Mouse (Mus musculus) neural tube, embryonic 13.5 days (tissue): ENCODE data around the gene Adipor2. TPM values are rescaled to one million over a fixed set of nuclear protein-coding genes. Genes with fewer than 3 reads are reported as not detected.

Experiments used
- ATAC-seq: fragments of 200-750 bp; cut with Nextera tagmentation; 2 replicates; pipeline ENCODE4 v1.8.0; 2017; ENCODE audit warnings: low read depth, mild to moderate bottlenecking, moderate TSS enrichment, moderate library complexity
- H3K27ac ChIP-seq: fragments of 300-500 bp; sonication (generic); replicated peaks from 2 replicates; pipeline ENCODE4 v1.5.1; 2015; ENCODE audit warnings: moderate library complexity, mild to moderate bottlenecking, inconsistent platforms
- H3K27me3 ChIP-seq: fragments of 300-500 bp; sonication (generic); 2 replicates; pipeline ENCODE4 v1.6.1; 2015; ENCODE audit warnings: mild to moderate bottlenecking, inconsistent platforms
- H3K36me3 ChIP-seq: fragments of 300-500 bp; sonication (generic); 2 replicates; pipeline ENCODE4 v1.6.1; 2015; ENCODE audit warnings: mild to moderate bottlenecking, inconsistent platforms
- H3K4me1 ChIP-seq: fragments of 300-500 bp; sonication (generic); replicated peaks from 2 replicates; pipeline ENCODE4 v1.6.1; 2015; ENCODE audit warnings: inconsistent platforms
- H3K4me2 ChIP-seq: fragments of 300-500 bp; sonication (generic); 2 replicates; pipeline ENCODE4 v1.6.1; 2015; ENCODE audit warnings: inconsistent platforms, mild to moderate bottlenecking, moderate library complexity
- H3K4me3 ChIP-seq: fragments of 300-500 bp; sonication (generic); 2 replicates; pipeline ENCODE4 v1.5.1; 2015; ENCODE audit warnings: mild to moderate bottlenecking, inconsistent platforms
- H3K9ac ChIP-seq: fragments of 300-500 bp; sonication (generic); 2 replicates; pipeline ENCODE4 v1.6.1; 2015; ENCODE audit warnings: moderate library complexity, mild to moderate bottlenecking, inconsistent platforms
- H3K9me3 ChIP-seq: fragments of 300-500 bp; sonication (generic); 2 replicates; pipeline ENCODE4 v1.6.1; 2016; ENCODE audit warnings: inconsistent platforms
- WGBS: fragments of 180-500 bp; shearing (Covaris S2); methylation state at CpG from one replicate; pipeline ENCODE4 v1.1.7; 2015; 5-methylcytosine and 5-hydroxymethylcytosine counted together
- polyA plus RNA-seq: library from polyadenylated mRNA; unstranded; fragments of >200 nt; fragmentation: Nextera tagmentation; extraction: Ambion mirVana; gene quantifications from 2 replicates; pipeline ENCODE4 v1.2.1, GENCODE M21; 2015

The Adipor2 gene
- polyA plus RNA-seq, 1 experiment from 2014 or later: 33.4 TPM

DNA sequence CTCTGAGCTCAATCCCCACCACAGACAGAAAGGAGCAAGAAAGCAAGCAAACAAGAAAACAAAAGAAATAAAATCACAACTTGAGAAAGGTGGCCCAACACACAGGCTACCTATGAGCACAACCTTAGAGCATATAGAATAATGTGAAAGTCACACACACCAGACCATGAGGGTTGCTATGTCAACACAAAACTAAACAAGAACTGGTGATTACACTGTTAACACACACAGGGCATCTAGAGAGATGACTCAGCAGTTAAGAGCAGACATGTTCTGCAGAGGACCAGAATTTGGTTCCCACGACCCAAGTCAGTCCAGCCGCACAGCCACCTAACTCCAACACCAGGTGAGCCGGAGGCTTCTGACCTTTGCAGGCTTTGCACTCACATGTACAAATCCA lies 14.5 kb downstream of the Adipor2 start:
- H3K9ac ChIP-seq: no peak overlapping the region
- WGBS: 86% methylated on average over 3 of the region's 3 CpGs
- no peak overlapping the region for H3K27ac ChIP-seq
- no peak for ATAC-seq
- no peaks in the 10 kb centered on the region for H3K36me3 ChIP-seq
- H3K27me3 ChIP-seq: no peaks in the 10 kb centered on the region
- H3K4me3 ChIP-seq: no peak overlapping the region
- no peaks in the 10 kb centered on the region for H3K9me3 ChIP-seq
- no peaks in the 10 kb centered on the region for H3K4me1 ChIP-seq
- H3K4me2 ChIP-seq: no peak overlapping the region

DNA sequence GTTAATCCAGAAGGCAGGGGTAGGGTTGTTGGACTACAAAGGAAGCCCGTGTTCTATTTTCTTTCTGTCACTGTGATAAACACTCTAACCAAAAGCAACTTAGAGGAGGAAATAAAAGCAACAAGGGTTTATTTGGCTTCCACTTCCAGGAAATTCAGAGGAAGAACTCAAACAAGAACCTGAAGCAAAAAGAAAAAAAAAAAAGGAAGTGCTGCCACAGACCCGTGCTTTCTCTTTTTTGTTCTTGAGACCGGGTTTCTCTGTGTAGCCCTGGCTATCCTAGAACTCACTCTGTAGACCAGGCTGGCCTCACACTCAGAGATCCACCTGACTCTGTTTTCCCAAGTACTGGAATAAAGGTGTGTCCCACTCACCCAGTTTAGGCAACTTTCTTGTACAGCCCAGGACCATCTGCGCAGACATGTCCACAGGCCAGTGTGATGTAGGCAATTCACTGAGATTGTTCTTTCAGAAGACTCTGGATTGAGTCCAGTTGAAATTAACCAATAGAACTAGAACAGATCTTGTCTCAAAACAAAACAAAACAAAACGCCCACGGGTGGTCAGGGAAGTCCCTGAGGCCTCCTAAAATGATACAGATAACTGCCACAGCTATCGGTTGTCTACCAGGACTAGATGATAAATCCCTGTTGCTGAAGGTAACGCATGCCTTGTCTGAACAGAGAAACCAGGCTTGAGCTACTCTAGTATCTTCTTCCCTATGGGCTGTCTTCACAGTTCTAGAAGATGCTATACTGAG lies 15.8 kb downstream of the Adipor2 start:
- Histone ChIP-seq H3K4me3 (no peak overlapping the region), H3K36me3 (no peaks in the 10 kb centered on the region), H3K9me3 (no peaks in the 10 kb centered on the region), H3K4me1 (no peaks in the 10 kb centered on the region), H3K9ac (no peak overlapping the region), H3K27me3 (no peaks in the 10 kb centered on the region), H3K27ac (no peak overlapping the region), H3K4me2 (no peak overlapping the region)
- no peak for ATAC-seq
- WGBS: 90% methylated on average over 8 of the region's 8 CpGs

DNA sequence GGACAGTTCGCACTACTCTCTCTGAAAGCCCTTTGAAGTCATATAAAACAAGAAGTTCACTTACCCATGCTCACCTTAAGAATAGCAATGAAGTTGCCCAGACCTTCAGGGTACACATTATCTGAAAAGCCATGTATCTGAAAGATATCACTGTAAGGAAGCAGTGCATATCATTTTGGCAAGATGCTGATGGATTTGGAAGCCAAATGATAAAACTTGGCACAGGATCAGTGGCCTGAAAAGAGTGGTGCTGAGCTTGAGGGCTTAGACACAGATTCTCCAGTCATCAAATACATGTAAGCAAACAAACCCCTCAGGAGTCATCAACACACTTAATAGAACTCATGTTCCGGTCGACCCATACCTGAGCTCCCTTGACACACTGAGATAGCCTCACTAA lies 16.9 kb downstream of the Adipor2 start:
- Histone ChIP-seq H3K27ac (no peak overlapping the region), H3K4me3 (no peak overlapping the region), H3K9ac (no peak overlapping the region), H3K36me3 (no peaks in the 10 kb centered on the region), H3K4me1 (no peaks in the 10 kb centered on the region), H3K27me3 (no peaks in the 10 kb centered on the region), H3K9me3 (no peaks in the 10 kb centered on the region), H3K4me2 (no peak overlapping the region)
- no peak for ATAC-seq
- WGBS: 91% methylated on average over 3 of the region's 3 CpGs

DNA sequence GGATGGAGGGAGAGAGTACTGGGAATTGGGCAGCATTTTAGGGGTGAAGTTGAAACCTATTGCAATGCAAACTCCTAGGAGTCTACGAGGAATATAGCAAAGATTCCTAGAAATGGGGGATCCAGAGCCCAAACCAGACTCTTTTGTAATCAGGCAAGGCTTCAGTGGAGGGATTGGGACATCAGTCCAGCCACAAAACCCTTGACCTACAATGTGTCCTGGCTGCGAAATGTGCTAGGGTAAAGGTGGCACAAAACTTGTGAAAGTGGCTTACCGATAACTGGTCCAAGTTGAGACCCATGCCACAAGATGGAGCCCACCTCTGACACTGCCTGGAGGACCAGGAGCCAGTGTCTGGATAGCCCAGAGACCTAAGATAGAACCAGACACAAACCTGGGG lies 18.1 kb downstream of the Adipor2 start:
- Histone ChIP-seq H3K27me3 (no peaks in the 10 kb centered on the region), H3K27ac (no peak overlapping the region), H3K4me2 (no peak overlapping the region), H3K4me1 (no peaks in the 10 kb centered on the region), H3K9ac (no peak overlapping the region), H3K9me3 (no peaks in the 10 kb centered on the region), H3K4me3 (no peak overlapping the region), H3K36me3 (no peaks in the 10 kb centered on the region)
- no peak for ATAC-seq
- WGBS: 92% methylated on average over 3 of the region's 3 CpGs

DNA sequence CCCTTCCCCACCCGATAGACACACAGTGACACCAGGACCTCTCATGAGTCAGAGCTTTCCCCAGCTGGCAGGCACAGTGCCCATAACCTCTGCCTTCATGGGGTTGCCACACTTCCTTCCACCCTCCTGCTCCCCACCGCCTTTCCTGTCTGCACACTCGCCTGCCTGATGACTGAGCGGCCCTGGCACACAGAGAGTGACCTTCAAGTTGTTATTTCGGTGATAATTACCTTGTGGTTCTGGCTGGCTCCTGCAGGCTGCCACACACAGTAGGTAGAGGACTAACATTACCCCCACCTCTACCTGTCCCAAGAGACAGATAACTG lies 21.2 kb downstream of the Adipor2 start:
- no peak for ATAC-seq
- H3K4me2 ChIP-seq: no peak overlapping the region
- WGBS: 74% methylated on average over 5 of the region's 5 CpGs

DNA sequence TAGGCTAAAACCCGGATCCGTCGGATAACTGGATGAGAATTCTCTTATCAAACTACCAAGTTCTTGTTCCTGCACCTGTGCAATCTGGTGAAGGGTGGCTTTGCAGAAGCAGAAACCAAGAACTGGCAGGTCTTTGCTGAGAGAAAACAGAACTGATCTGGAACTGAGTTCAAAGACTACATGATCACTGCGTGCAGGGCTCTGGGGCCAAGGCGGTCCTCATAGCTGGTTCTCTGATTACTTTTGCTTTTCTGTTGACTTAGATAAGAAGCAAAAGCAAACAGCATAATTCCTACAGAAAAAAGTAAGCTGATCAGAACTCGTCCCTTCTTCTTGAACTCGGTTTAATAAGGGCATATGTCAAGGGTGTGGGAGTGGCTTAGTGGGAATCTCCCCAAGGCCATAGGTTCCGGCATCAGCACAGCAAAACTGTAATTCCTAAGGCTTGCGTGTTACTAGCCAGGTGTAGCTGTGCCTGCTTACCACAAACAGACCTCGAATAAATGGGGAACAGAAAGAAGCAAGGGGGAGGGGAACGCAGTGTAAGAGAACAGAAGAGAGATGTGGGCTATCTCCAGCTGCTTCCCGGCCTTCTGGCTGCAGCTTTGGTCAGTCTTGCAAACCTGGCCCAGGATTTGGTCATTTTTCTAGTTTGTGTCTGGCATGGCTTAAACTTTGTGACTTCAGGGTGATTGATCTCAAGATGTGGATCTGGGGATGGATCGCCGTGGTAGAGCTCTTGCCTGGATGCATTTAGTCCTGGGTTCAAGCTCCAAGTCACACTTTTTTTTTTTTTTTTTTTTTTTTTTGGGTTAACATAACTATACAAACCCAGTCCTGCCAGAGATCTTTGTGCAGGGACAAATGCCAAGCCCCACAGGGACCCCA lies 21.8 kb downstream of the Adipor2 start:
- Histone ChIP-seq H3K4me2 (no peak overlapping the region), H3K4me3 (no peak overlapping the region), H3K27me3 (no peaks in the 10 kb centered on the region), H3K9ac (no peak overlapping the region), H3K9me3 (no peaks in the 10 kb centered on the region), H3K36me3 (no peaks in the 10 kb centered on the region), H3K4me1 (no peaks in the 10 kb centered on the region), H3K27ac (no peak overlapping the region)
- ATAC-seq: no peak
- 88% methylated on average over 14 of the region's 14 CpGs for WGBS

More for the DNA sequence above, 21.2 kb downstream of the Adipor2 start:
- H3K4me3 ChIP-seq: no peak overlapping the region
- H3K4me1 ChIP-seq: no peaks in the 10 kb centered on the region
- no peaks in the 10 kb centered on the region for H3K27me3 ChIP-seq
- H3K36me3 ChIP-seq: no peaks in the 10 kb centered on the region
- no peak overlapping the region for H3K9ac ChIP-seq
- H3K9me3 ChIP-seq: no peaks in the 10 kb centered on the region
- no peak overlapping the region for H3K27ac ChIP-seq

DNA sequence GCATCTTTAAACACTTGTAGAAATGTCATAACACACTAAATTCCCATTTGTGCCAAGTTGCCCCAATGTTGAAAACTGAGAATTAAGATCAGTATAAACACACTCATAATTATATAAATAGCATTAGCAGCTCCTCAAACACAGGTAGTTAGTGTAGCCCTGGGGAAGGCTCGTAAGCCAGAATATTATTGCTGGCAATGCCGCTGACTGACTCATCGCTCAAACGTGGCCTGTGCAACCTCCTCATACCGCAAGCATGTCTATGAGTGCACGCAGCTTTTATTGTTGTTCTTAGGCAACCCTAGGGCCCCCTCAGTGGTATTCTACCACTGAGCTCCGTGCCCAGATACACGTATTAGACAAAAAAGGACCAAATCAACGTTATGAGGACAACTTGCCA lies 24.7 kb downstream of the Adipor2 start:
- Histone ChIP-seq H3K27ac (no peak overlapping the region), H3K4me3 (no peak overlapping the region), H3K9ac (no peak overlapping the region), H3K27me3 (no peaks in the 10 kb centered on the region), H3K9me3 (no peaks in the 10 kb centered on the region), H3K36me3 (no peaks in the 10 kb centered on the region), H3K4me2 (no peak overlapping the region), H3K4me1 (peaks cover 13% of the 10 kb centered on the region)
- ATAC-seq: no peak
- WGBS: 83% methylated on average over 9 of the region's 9 CpGs

DNA sequence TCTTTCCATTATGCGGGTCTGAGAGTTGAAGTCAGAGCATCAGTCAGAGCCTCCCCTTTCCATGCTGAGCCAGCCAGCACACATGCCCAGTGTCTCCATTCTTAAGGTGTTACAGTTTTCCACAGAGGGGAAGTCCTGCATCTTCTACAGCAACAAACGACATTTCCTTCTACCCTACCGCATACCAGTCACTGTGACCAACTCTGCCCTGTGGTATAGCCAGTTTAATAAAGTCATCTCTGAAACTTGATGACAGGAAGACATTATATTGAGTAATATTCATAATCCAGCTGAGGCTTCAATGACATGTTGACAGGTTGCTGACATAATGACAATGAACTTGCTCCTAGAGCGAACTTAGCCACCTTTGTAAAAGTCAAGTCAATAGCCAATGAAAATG lies 26.8 kb downstream of the Adipor2 start:
- Histone ChIP-seq H3K4me2 (no peak overlapping the region), H3K9me3 (no peaks in the 10 kb centered on the region), H3K27me3 (no peaks in the 10 kb centered on the region), H3K9ac (no peak overlapping the region), H3K4me3 (no peak overlapping the region), H3K27ac (no peak overlapping the region), H3K36me3 (no peaks in the 10 kb centered on the region), H3K4me1 (peaks cover 32% of the 10 kb centered on the region)
- 93% methylated on average over 4 of the region's 4 CpGs for WGBS
- ATAC-seq: no peak

DNA sequence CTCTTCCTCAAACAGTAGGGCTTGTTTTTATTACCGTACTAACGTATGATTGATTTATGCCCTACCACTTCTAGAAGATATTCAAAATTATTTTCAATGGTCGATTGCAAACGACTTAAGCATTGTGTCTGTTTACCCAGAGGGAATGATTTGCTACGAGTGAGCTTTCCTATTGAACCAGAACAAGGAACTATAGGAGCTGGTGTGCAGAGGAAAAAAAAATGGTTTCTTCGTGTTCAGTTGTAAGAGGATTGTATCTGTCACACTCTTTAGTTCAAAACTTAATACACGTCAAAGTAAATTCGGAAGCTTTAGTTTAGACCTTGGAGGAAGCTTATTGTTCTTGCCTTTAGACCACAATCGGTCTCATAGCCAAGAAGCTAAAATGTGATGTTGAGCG lies 28.4 kb downstream of the Adipor2 start:
- ATAC-seq: peak; percentile 19
- WGBS: 22% methylated on average over 10 of the region's 10 CpGs

DNA sequence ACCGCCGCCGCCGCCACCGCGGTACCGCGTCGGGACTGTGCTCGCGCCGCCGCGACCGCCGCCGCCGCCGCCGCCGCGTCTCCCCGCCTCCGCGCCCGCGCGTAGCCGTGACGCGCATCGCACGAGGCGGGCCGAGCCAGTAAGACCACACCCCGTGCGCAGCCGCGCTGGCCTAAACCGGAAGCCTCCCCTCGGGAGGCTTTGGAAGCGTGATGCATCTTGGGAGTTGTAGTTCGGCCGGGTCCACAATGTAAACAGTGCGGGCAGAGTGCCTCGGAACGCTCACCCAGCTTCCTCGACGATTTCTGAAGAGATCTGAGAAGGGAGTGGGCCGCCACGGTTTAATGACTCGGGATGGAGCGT lies 28.9 kb downstream of the Adipor2 start:
- H3K4me2 ChIP-seq: peak overlapping the region; percentile 59
- H3K9ac ChIP-seq: peak overlapping the region; percentile 92
- H3K4me3 ChIP-seq: peak overlapping the region; percentile 78
- peak overlapping the region; percentile 95 for H3K27ac ChIP-seq
- peak; percentile 99 for ATAC-seq
- under 1% methylated on average over 48 of the region's 53 CpGs for WGBS
- peaks cover 38% of the 10 kb centered on the region for H3K4me1 ChIP-seq
- no peaks in the 10 kb centered on the region for H3K9me3 ChIP-seq
- no peaks in the 10 kb centered on the region for H3K27me3 ChIP-seq
- no peaks in the 10 kb centered on the region for H3K36me3 ChIP-seq

More for the DNA sequence above, 28.4 kb downstream of the Adipor2 start:
- Histone ChIP-seq H3K4me1 (peaks cover 38% of the 10 kb centered on the region), H3K4me3 (peak overlapping the region; percentile 78), H3K4me2 (peak overlapping the region; percentile 59), H3K27ac (peak overlapping the region; percentile 82), H3K9me3 (no peaks in the 10 kb centered on the region), H3K27me3 (no peaks in the 10 kb centered on the region), H3K36me3 (no peaks in the 10 kb centered on the region), H3K9ac (peak overlapping the region; percentile 68)

DNA sequence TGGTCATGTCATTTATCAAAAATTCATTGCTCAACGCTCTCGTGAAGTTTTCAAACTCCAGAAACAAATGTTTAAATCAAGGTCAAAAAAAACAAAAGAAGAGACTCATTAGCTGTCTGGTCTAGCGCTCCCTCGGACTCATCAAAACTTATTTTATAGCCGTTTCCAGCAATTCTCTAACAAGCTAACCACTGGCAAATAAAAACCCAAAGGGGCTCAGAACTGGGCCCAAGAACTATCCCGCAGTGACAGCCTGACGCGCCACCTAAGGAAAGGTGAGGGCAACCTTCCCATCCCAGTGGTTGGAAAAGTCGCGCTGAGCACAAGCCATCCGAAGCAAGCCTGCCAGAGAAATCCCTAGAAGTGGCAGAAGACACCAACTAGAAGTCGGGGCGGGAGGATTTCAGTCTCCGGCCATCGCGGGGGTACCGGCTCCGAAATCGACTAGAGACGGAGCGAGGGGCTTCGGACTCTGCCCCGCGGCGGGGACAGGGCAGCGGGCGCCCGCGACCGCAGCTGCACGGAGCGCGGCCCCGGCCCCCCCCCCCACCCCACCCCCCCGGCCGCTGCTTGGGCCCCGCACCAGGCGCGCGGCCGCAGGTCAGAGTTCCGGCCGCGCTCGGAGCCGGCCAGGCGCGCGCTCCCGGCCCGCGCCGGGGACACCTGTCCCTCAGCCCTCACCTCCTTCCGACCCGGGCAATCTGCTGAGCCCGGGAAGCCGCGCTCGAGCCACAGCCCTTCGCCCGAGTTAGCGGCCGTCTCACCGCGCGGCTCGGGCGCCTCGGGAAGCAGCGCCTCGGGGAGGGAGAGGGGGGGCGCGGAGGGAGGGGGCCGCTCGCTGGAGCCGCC lies 29.5 kb downstream of the Adipor2 start:
- Histone ChIP-seq H3K9ac (peak overlapping the region; percentile 92), H3K4me1 (peaks cover 38% of the 10 kb centered on the region), H3K4me2 (peak overlapping the region; percentile 89), H3K4me3 (peak overlapping the region; percentile 78), H3K27ac (peak overlapping the region; percentile 95), H3K27me3 (no peaks in the 10 kb centered on the region), H3K9me3 (no peaks in the 10 kb centered on the region), H3K36me3 (no peaks in the 10 kb centered on the region)
- ATAC-seq: peak; percentile 89
- WGBS: under 1% methylated on average over 49 of the region's 76 CpGs

DNA sequence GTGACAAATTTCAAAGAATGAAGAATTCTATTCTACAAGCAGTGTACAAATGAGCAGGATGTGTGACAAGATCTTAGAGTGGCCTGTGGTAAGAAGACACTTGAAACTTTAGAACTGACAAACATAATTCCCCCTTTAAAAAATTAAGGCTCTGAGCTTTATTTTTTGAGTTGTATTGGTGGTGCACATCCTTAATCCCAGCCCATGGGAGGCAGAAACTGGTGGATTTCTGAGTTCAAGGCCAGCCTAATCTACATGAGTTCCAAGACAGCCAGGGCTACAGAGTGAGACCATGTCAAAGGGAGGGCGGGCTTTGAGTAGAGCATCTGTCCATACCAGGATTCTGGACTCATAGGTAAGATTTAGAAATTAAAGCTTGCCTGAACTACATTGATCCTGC lies 30.7 kb downstream of the Adipor2 start:
- WGBS: 88% methylated on average over 1 of the region's 1 CpGs
- Histone ChIP-seq H3K9ac (peak overlapping the region; percentile 53; the same call in 1 of the 2 replicates), H3K4me3 (no peak overlapping the region)

More for the DNA sequence above, 30.7 kb downstream of the Adipor2 start:
- Histone ChIP-seq H3K4me2 (peak overlapping the region; percentile 89), H3K36me3 (no peaks in the 10 kb centered on the region), H3K27me3 (no peaks in the 10 kb centered on the region), H3K9me3 (no peaks in the 10 kb centered on the region), H3K27ac (no peak overlapping the region), H3K4me1 (peaks cover 38% of the 10 kb centered on the region)
- ATAC-seq: no peak
